Mouse (Mus musculus) brain, embryonic 14.5 days (tissue): Measurements from ENCODE around the gene Acly.

Experiments
- CTCF ChIP-seq: fragments of 200-500 bp; IDR thresholded peaks from 2 replicates; pipeline ENCODE4 v1.5.1; 2012; ENCODE audit warnings: inconsistent platforms, mild to moderate bottlenecking, moderate library complexity, borderline replicate concordance; ENCODE audit not compliant: insufficient read depth, insufficient read length; ENCODE audit errors: extremely low read depth
- POLR2A ChIP-seq: fragments of 200-500 bp; IDR thresholded peaks from 2 replicates; pipeline ENCODE4 v1.6.1; 2012; ENCODE audit warnings: mild to moderate bottlenecking, inconsistent platforms, borderline replicate concordance; ENCODE audit not compliant: poor library complexity, insufficient read depth, insufficient read length, severe bottlenecking; ENCODE audit errors: extremely low read depth

DNA sequence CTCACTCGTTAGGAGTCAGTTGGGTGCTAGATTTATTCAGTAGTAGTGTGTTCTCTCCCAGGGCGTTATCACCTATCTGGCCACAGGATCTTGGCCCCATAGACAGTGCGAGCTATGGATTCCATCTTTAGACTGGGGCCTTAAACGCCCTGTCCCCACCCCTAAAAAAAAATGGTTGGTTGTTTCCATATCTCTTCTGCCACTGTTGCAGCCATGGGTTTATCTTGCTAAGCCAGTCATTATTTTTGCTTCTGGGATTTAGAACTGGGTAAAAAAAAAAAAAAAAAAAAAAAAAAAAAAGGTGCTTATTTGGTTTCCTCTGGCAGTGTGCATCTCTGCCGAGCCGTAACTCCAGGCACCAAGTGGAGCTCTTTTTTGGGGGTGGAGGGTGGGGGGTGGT is 36.9 kb upstream of the Acly start:
- no peak for TF ChIP-seq CTCF
- no peak for TF ChIP-seq POLR2A
